Mouse (Mus musculus) liver, embryonic 16.5 days (tissue): ENCODE results near the gene 1700029F12Rik. TPM values are rescaled to one million over a fixed set of nuclear protein-coding genes. Genes with fewer than 3 reads are reported as not detected.

ENCODE experiments used
- ATAC-seq: fragments of 200-750 bp; cut with Nextera tagmentation; 2 replicates; pipeline ENCODE4 v1.8.0; 2017; ENCODE audit warnings: low read depth, mild to moderate bottlenecking, moderate number of reproducible peaks, moderate library complexity
- H3K27ac ChIP-seq: fragments of 300-500 bp; sonication (generic); 2 replicates; pipeline ENCODE4 v1.5.1; 2014; ENCODE audit warnings: mild to moderate bottlenecking, low read length
- H3K27me3 ChIP-seq: fragments of 300-500 bp; sonication (generic); 2 replicates; pipeline ENCODE4 v1.6.1; 2014; ENCODE audit warnings: low read depth, low read length, mixed read lengths; ENCODE audit not compliant: control insufficient read depth, insufficient read depth
- H3K36me3 ChIP-seq: fragments of 300-500 bp; sonication (generic); 2 replicates; pipeline ENCODE4 v1.6.1; 2014; ENCODE audit warnings: mild to moderate bottlenecking; ENCODE audit not compliant: control insufficient read depth, insufficient read depth
- H3K4me1 ChIP-seq: fragments of 300-500 bp; sonication (generic); 2 replicates; pipeline ENCODE4 v1.6.1; 2014; ENCODE audit warnings: low read depth, low read length, mixed read lengths; ENCODE audit not compliant: control insufficient read depth
- H3K4me2 ChIP-seq: fragments of 300-500 bp; sonication (generic); 2 replicates; pipeline ENCODE4 v1.6.1; 2014; ENCODE audit warnings: low read depth, low read length, mixed read lengths
- H3K4me3 ChIP-seq: fragments of 300-500 bp; sonication (generic); 2 replicates; pipeline ENCODE4 v1.5.1; 2014; ENCODE audit warnings: low read depth, mild to moderate bottlenecking, low read length
- H3K9ac ChIP-seq: fragments of 300-500 bp; sonication (generic); 2 replicates; pipeline ENCODE4 v1.6.1; 2014; ENCODE audit warnings: low read depth, low read length
- H3K9me3 ChIP-seq: fragments of 300-500 bp; sonication (generic); replicated peaks from 2 replicates; pipeline ENCODE4 v1.6.1; 2016; ENCODE audit warnings: low read length; ENCODE audit not compliant: control insufficient read depth
- WGBS: fragments of 180-500 bp; shearing (Covaris S2); extraction: QIAGEN DNeasy Blood & Tissue Kit; methylation state at CpG from one replicate; pipeline ENCODE4 v1.1.7; 2014; ENCODE audit not compliant: insufficient replicate concordance; 5-methylcytosine and 5-hydroxymethylcytosine counted together
- polyA plus RNA-seq: library from polyadenylated mRNA; unstranded; fragments of >200 nt; fragmentation: Nextera tagmentation; extraction: Ambion mirVana; gene quantifications from 2 replicates; pipeline ENCODE4 v1.2.1, GENCODE M21; 2015

1700029F12Rik gene
- polyA plus RNA-seq, 1 experiment from 2014 or later, result not detected

DNA sequence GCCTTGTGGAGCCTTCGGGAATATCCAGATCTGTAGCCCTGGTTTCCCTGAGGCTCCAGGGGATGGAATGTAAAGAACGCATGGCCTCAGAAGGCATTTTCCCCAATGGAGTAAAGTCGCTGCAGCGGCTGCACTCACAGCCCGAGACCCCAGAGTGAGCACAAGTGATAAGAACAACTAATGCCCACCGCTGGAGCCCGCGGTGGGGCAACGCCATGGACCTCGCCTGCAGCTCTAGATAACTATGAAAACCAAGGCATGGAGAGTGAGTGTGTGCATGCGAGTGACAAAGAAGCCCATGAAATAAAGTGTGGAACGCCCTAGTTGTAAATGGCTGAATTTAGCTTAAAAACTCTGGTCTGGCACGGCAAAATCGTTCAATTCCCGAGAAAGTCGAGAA, 45.0 kb downstream of the 1700029F12Rik start:
- 51% methylated on average over 16 of the region's 16 CpGs for WGBS
- no peak for ATAC-seq
- no peaks in the 10 kb centered on the region for H3K36me3 ChIP-seq
- peaks cover 8% of the 10 kb centered on the region; the same call in 1 of the 2 replicates for H3K4me1 ChIP-seq
- H3K27ac ChIP-seq, result no peak overlapping the region
- no peak overlapping the region for H3K4me2 ChIP-seq
- no peaks in the 10 kb centered on the region for H3K9me3 ChIP-seq
- no peak overlapping the region for H3K4me3 ChIP-seq
- no peak overlapping the region for H3K9ac ChIP-seq
- H3K27me3 ChIP-seq, result peaks cover 24% of the 10 kb centered on the region

DNA sequence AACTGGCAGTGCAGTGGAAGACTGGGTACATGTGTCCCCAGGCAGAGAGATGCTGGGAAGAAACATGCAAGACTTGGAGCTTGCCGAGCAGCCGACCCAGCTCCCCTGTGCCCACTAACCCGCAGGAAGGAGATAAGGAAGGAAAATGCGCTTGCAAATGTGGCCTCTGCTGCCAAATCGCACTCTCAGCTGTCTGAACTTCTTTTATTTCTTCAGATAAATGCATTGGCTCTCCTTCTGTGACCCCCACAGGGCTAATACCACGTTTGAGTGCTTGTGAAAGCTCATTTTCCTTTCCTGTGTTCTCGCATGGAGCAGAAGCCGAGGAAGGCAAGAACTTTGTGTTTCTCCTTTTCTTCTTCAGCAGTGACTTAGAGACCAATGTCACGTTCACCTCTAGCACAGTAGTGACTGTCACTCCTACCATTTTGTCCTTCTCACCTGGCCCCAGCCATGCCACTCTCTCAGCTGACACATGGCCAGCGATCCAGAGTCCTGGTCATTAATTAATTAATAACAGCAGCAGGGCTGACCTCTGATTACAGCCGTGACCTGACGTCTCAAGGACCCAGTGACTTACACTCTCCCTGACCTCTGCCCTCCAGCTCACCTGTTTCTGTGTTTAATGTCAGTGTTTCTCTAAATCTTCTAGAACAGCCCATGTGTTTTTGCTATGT, 48.4 kb downstream of the 1700029F12Rik start:
- H3K36me3 ChIP-seq, result no peaks in the 10 kb centered on the region
- H3K9ac ChIP-seq, result peak overlapping the region; percentile 11; the same call in 1 of the 2 replicates
- H3K27me3 ChIP-seq, result peaks cover 36% of the 10 kb centered on the region
- no peak overlapping the region for H3K27ac ChIP-seq
- ATAC-seq, result no peak
- WGBS, result 18% methylated on average over 12 of the region's 12 CpGs
- H3K4me3 ChIP-seq, result no peak overlapping the region
- 0 out of 2 replicates have a peak overlapping the region, but pooled peaks have one; percentile 13 for H3K4me2 ChIP-seq
- no peaks in the 10 kb centered on the region for H3K9me3 ChIP-seq
- H3K4me1 ChIP-seq, result peaks cover 8% of the 10 kb centered on the region; the same call in 1 of the 2 replicates

DNA sequence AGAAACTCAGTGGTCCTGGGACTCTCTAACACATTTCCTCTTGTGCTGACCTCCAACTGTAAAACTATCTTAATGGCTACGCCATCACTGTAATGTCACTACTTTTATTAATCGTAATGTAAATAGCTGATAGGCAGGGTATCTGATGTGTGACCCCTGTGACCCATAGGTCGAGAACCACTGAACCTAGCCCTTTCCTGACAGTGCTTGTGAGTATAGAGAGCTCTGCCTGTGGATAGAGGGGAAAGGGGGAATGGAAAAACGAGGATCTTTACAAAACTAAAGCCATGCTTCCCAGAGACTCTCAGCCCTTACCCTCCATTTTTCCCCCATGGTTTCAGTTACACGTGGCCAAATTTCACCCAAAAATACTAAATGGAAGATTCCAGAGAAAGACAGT, 49.5 kb downstream of the 1700029F12Rik start:
- WGBS, result 54% methylated on average over 5 of the region's 5 CpGs
- H3K4me2 ChIP-seq, result 0 out of 2 replicates have a peak overlapping the region, but pooled peaks have one; percentile 52
- no peak for ATAC-seq
- H3K27me3 ChIP-seq, result peaks cover 36% of the 10 kb centered on the region
- no peaks in the 10 kb centered on the region for H3K36me3 ChIP-seq
- no peak overlapping the region for H3K4me3 ChIP-seq
- peaks cover 8% of the 10 kb centered on the region; the same call in 1 of the 2 replicates for H3K4me1 ChIP-seq
- H3K9me3 ChIP-seq, result no peaks in the 10 kb centered on the region
- H3K27ac ChIP-seq, result peak overlapping the region; percentile 14; the same call in 1 of the 2 replicates
- no peak overlapping the region for H3K9ac ChIP-seq

- Histone ChIP-seq H3K9ac (peak overlapping the region; percentile 50), H3K9me3 (no peaks in the 10 kb centered on the region), H3K4me2 (peak overlapping the region; percentile 52), H3K27me3 (peaks cover 36% of the 10 kb centered on the region), H3K27ac (peak overlapping the region; percentile 86), H3K4me1 (peaks cover 8% of the 10 kb centered on the region; the same call in 1 of the 2 replicates), H3K4me3 (peak overlapping the region; percentile 45), H3K36me3 (no peaks in the 10 kb centered on the region)
- WGBS, result 6% methylated on average over 26 of the region's 26 CpGs
- peak; percentile 84 for ATAC-seq
Measured at GRCm38 (mm10) chr13:96983251-96984126, 50.7 kb downstream of the 1700029F12Rik start.

DNA sequence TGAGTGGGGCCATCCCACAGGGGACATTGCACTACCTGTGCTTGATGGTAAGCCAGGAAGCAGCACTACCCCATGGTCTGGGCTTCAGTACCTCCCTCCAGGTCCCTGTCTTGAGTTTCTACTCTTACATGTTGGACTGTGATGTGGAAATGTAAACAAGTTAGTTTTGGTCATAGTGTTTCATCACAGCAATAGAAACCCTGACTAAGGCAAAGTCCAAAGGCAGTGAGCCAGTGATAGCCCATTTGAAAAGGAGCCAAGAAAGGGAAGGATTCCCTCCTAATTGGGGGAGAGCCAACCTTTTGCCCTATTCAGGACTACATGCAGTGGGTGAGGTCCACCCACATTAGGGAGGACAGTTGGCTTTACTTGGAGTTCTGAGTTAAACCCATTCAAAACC, 53.6 kb downstream of the 1700029F12Rik start:
- no peak for ATAC-seq
- peaks cover 26% of the 10 kb centered on the region for H3K27me3 ChIP-seq
- H3K4me1 ChIP-seq, result peaks cover 3% of the 10 kb centered on the region; the same call in 1 of the 2 replicates
- no peak overlapping the region for H3K4me2 ChIP-seq
- H3K36me3 ChIP-seq, result no peaks in the 10 kb centered on the region
- H3K27ac ChIP-seq, result no peak overlapping the region
- H3K9me3 ChIP-seq, result no peaks in the 10 kb centered on the region
- H3K9ac ChIP-seq, result no peak overlapping the region
- H3K4me3 ChIP-seq, result no peak overlapping the region

- Histone ChIP-seq H3K9ac (no peak overlapping the region), H3K4me3 (no peak overlapping the region), H3K36me3 (no peaks in the 10 kb centered on the region), H3K4me2 (no peak overlapping the region), H3K27ac (no peak overlapping the region), H3K27me3 (no peaks in the 10 kb centered on the region), H3K4me1 (peaks cover 4% of the 10 kb centered on the region), H3K9me3 (no peaks in the 10 kb centered on the region)
- 68% methylated on average over 6 of the region's 6 CpGs for WGBS
- no peak for ATAC-seq
Measured at GRCm38 (mm10) chr13:96976986-96977595, 57.1 kb downstream of the 1700029F12Rik start.

GRCm38 (mm10) chr13:96973318-96973717, 60.8 kb downstream of the 1700029F12Rik start:
- WGBS, result 87% methylated on average over 4 of the region's 4 CpGs
- Histone ChIP-seq H3K36me3 (no peaks in the 10 kb centered on the region), H3K9me3 (no peaks in the 10 kb centered on the region)

More at GRCm38 (mm10) chr13:96973318-96973717, 60.8 kb downstream of the 1700029F12Rik start:
- Histone ChIP-seq H3K4me1 (peaks cover 17% of the 10 kb centered on the region), H3K9ac (no peak overlapping the region), H3K27me3 (no peaks in the 10 kb centered on the region), H3K4me3 (no peak overlapping the region), H3K4me2 (no peak overlapping the region), H3K27ac (no peak overlapping the region)
- ATAC-seq, result no peak
